Mouse (Mus musculus): ENCODE measurements around the gene Cry1.
A peak's percentile ranks its signal among the peaks of the same experiment; 100 is the strongest.

Cry1 gene

GRCm38 (mm10) chr10:85184964-85185608 lies at the start of gene Cry1:
TSS of gene Cry1 (minus strand) at chr10:85185064.
- peak; percentile 99 for DNase-seq

- DNase-seq = peak; percentile 29
These were observed 36.8 kb upstream of the Cry1 start for GRCm38 (mm10) chr10:85221771-85222050.

DNA sequence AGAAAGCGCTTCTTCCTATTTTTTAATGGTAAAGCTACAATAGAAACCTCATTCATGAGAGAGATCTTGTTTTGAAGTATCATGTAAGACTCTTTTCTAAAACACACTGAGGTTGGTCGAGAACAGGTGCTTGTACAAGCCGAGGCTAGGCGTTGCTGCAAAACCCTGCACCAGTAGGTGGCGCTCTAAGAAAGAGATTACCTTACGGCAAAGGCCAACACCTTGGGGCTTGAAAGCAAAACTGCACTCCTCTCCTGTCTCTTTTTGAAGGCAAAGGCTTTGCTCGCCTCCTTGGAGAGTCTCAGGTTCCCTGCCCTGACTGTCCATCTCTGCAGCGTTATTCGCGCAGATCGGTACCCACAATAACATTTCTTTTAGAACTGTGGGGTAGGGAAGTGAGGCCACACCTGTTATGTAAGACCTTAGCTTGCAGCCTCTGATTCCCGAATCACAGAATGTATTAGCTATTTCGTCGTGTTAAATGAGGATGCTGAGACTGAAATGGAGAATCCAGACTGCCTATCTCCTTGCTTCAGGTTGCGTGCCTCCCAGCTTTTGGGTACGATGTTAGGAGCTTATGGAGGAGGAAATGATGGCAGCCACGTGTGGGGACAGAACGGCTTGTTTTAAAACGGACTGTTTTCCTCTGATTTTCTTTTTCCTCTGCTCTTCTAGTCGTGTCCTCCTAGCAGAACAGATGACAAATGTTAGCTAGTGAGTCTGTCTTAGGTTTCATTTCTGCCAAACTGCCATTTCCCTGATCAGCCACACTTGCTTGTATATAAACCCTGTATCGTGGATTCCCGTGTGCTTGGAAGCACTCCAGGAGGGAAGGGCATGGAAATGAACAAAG lies 36.3 kb upstream of the Cry1 start:
- DNase-seq = peak; percentile 87

DNA sequence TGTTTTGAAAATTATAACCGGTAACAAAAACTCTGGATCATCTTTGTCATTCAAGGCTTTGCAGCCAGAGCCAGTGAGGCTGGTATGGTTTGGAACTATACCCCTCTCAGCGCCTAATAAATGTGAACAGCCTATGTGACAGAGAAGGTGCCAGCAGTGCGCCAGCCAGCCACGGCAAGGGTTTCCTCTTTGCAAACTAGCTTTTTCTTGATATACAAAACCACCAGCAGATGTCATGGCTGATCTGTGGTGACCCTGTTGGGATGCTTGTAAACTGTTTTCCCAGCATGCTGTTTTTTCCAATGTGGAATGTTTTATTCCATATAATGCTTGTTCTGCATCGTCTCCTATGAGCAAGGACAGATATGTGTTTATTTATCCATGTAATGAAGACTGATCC lies 30.0 kb upstream of the Cry1 start:
- no peak for DNase-seq

DNA sequence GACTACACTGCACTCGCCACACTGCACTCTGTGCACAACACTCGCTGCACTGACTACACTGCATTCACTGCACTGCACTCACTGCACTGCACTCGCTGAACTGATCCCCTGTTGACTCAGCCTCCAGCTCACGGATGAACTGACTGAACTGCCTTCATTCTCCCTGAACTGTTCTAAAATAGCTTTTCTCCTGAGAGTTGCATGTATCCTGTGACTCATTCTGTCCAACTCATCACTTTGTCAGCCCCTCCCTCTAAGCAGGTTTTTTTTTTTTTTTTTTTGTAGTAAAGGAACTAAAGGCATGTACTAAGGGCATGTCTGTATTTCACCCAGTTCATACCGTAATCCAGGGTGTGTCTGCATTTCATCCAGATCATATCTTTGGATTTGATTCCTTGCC lies 26.8 kb upstream of the Cry1 start:
- no peak for DNase-seq

- DNase-seq = no peak
These were observed 25.3 kb upstream of the Cry1 start for GRCm38 (mm10) chr10:85210125-85210524.

GRCm38 (mm10) chr10:85209119-85209605 lies 24.3 kb upstream of the Cry1 start:
- DNase-seq = no peak

DNA sequence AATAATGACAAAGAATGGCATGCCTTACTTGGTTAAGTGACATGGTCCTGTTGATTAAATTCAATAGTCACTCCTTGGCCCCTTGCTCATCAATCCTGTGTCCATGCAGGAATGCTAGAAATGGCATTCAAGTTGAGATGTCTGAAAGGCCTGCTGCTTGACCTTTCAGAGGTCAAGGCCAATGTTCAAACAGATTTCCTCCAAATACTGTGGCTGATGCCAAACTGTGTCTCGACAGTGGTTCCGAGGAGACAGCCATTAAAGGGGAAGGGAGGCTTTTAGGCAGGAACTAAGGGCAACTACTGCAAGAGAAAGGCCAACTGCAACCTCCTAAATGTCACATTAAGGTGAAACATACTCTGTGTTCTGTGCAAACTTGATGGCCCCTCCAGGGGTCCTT lies 20.5 kb upstream of the Cry1 start:
- DNase-seq = no peak

GRCm38 (mm10) chr10:85204255-85204855 lies 19.5 kb upstream of the Cry1 start:
- no peak for DNase-seq

GRCm38 (mm10) chr10:85194528-85194927 lies 9.7 kb upstream of the Cry1 start:
- DNase-seq = no peak

- no peak for DNase-seq
These were observed 8.5 kb upstream of the Cry1 start for GRCm38 (mm10) chr10:85193321-85193720.

DNA sequence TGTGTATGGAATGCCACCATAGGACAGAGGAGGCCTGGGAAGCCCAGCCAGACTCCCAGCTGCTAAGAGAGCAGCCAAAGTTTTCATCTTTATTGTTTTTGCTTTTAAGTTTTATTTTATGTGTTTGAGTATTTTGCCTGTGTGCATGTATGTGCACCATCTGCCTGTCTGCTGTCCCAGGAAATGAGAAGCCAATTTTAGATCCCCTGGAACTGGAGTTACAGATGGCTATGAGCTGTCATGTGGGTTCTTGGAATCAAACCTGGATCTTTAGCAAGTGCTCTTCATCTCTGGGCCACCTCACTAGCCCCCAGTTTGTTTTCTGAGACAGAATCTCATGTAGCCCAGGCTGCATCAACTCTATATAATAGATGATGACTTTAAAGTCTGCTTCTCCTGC lies 5.8 kb upstream of the Cry1 start:
- no peak for DNase-seq

DNA sequence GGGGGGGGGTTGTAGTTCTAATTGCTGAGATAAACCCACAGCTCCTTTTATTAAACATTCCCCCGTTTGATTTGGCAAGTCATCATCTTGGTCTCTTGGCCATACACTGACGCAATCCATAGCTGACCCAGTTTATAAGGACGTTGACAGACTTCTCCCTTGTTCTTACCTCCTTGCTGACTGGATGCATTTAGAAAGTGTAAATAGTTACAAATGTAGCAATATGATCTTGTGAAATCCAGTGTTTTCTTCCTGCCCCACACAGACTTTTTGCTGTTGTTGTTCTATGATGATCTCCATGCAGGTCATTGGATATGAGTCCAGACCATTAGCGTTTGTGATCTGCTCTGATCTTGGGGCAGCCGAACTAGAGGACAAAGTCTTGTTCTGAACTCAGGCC lies 5.1 kb upstream of the Cry1 start:
- no peak for DNase-seq

DNA sequence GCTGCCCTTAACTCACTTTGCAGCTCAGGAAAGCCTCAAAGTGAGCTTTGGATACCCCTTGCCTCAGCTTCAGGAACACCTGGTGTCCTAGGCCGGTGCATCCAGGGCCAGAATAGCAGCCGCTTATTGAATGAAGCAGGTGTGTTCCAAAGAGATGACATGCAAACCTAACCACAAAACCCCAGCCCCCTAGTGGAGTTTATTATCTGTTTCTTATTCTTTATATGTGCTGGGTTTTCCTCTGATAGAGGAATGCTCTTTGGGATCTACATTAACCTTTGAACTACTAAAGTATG lies 1.6 kb upstream of the Cry1 start:
- DNase-seq = no peak

DNA sequence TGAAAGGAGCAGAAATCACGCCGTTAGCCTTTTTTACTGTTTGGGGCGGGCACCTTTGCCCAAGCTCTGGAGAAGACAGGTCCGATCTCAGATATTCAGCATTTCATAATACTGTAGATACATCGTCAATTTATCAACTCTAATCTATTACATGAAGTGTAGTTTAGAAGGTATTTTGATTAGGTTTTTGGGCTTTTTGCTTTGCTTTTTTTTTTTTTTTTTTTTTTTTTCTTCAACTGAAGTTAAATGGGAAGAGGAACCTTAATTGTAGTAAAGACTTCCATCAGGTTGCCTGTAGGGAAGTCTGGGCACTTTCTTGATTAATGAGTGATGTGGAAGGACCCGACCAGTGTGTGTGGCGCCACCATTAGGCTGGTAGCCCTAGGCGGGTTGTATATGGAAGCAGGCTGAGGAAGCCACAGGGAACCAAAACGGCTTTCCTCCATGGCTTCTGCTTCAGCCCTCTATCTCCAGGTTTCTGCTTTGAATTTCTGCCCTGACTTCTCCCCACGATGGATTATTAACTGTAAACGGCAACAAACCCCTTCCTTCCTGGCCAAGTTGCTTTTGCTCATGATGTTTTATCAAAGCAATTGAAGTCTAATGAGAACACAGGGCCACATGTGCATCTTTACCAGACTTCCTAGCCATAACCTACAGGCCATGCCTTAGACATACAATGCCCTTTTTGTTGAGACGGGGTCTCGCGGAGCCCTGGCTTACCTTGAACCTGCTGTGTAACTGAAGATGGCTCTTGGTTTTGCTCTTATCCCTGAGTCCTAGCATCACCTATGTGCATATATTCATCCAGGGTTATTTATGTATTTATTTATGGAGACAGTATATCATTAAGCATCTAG lies 1.0 kb upstream of the Cry1 start:
- DNase-seq = peak; percentile 10

GRCm38 (mm10) chr10:85184201-85184963 lies 482 bp downstream of the Cry1 start:
- no peak for DNase-seq

GRCm38 (mm10) chr10:85183619-85184018 lies 1.2 kb downstream of the Cry1 start:
- peak; percentile 22 for DNase-seq

DNA sequence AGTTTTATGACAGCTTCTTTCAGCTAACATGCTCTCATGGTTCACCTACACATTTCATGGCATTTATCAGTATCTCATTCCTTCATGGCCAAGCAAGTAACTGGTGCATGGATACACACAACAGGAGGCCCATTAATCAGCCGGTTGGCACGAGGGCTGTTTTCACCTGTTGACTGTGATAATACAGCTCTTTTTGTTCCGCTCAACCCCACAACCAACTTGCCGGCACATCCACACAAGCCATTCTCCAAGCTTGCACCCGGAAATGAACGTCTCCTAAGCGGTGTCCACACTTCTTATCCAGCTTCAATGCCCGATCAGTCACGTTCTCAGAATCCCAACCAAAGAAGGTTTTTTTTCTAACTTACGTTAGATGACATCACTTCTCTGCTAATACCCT lies 2.1 kb downstream of the Cry1 start:
- no peak for DNase-seq

- DNase-seq = no peak
These were observed 8.2 kb downstream of the Cry1 start for GRCm38 (mm10) chr10:85176640-85177039.

GRCm38 (mm10) chr10:85165306-85165705 lies 19.6 kb downstream of the Cry1 start:
- DNase-seq = no peak

DNA sequence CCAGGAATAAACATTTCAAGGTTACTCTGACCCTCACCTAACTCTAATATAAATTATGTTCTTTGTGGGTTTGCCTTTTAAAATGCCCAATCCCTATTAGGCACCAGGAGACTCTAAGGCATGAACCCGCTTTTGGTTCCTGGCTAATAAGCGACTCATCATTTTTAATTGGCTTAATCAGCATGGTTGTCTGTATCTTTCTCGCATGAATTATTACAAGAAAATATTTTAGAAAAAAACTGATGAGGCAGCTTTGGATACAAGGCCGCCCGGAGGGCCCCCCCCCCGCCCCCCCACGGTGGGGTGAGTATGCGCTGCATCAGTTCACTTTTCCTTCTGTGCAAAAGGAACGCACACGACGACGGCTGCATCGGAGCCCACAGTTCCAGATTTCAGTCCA lies 20.1 kb downstream of the Cry1 start:
- DNase-seq = no peak

- DNase-seq = no peak
These were observed 23.0 kb downstream of the Cry1 start for GRCm38 (mm10) chr10:85161745-85162351.
